Mouse (Mus musculus) limb, embryonic 15.5 days (tissue): ENCODE results near the gene AI661453. TPM values are rescaled to one million over a fixed set of nuclear protein-coding genes. Genes with fewer than 3 reads are reported as not detected.
A peak's percentile ranks its signal among the peaks of the same experiment; 100 is the strongest.

Source experiments
- ATAC-seq: fragments of 200-750 bp; cut with Nextera tagmentation; 2 replicates; pipeline ENCODE4 v1.8.0; 2017; ENCODE audit warnings: low read depth, moderate TSS enrichment; ENCODE audit not compliant: insufficient number of reproducible peaks, low FRiP score, low TSS enrichment
- H3K27ac ChIP-seq: fragments of 300-500 bp; sonication (generic); 2 replicates; pipeline ENCODE4 v1.5.1; 2015; ENCODE audit warnings: moderate library complexity, mild to moderate bottlenecking, inconsistent platforms
- H3K27me3 ChIP-seq: fragments of 300-500 bp; sonication (generic); 2 replicates; pipeline ENCODE4 v1.6.1; 2015; ENCODE audit warnings: inconsistent platforms
- H3K36me3 ChIP-seq: fragments of 300-500 bp; sonication (generic); 2 replicates; pipeline ENCODE4 v1.6.1; 2015; ENCODE audit warnings: inconsistent platforms
- H3K4me1 ChIP-seq: fragments of 300-500 bp; sonication (generic); 2 replicates; pipeline ENCODE4 v1.6.1; 2015; ENCODE audit warnings: inconsistent platforms
- H3K4me2 ChIP-seq: fragments of 300-500 bp; sonication (generic); 2 replicates; pipeline ENCODE4 v1.6.1; 2015; ENCODE audit warnings: mild to moderate bottlenecking, inconsistent platforms
- H3K4me3 ChIP-seq: fragments of 300-500 bp; sonication (generic); 2 replicates; pipeline ENCODE4 v1.5.1; 2015; ENCODE audit warnings: mild to moderate bottlenecking, inconsistent platforms
- H3K9ac ChIP-seq: fragments of 300-500 bp; sonication (generic); 2 replicates; pipeline ENCODE4 v1.6.1; 2015; ENCODE audit warnings: inconsistent platforms
- H3K9me3 ChIP-seq: fragments of 300-500 bp; sonication (generic); 2 replicates; pipeline ENCODE4 v1.6.1; 2016; ENCODE audit warnings: inconsistent platforms
- WGBS: fragments of 180-500 bp; shearing (Covaris S2); methylation state at CpG from one replicate; pipeline ENCODE4 v1.1.7; 2015; 5-methylcytosine and 5-hydroxymethylcytosine counted together
- polyA plus RNA-seq: library from polyadenylated mRNA; unstranded; fragments of >200 nt; fragmentation: Nextera tagmentation; extraction: Ambion mirVana; gene quantifications from 2 replicates; pipeline ENCODE4 v1.2.1, GENCODE M21; 2015

The AI661453 gene
- polyA plus RNA-seq, 1 experiment from 2014 or later: 5.1 TPM

DNA sequence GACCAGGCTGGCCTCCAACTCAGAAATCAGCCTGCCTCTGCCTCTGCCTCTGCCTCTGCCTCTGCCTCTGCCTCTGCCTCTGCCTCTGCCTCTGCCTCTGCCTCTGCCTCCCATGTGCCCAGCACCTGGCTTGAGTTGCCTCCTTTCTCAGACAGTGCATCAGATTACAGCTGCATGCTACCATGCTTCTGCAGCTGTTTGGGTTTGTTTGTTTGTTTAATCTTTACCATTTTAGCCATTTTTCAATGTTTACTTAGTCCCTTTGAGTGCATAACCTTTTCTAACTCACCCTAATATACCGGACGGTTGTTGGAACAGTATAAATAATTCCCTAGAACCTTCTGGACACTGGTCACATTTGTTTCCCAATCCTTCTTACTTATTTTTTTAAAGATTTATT, 22.5 kb downstream of the AI661453 start:
- no peak overlapping the region for H3K9ac ChIP-seq
- no peaks in the 10 kb centered on the region for H3K36me3 ChIP-seq
- H3K27me3 ChIP-seq: no peaks in the 10 kb centered on the region
- no peak overlapping the region for H3K4me3 ChIP-seq
- H3K4me1 ChIP-seq: peaks cover 5% of the 10 kb centered on the region; the same call in 1 of the 2 replicates
- H3K9me3 ChIP-seq: no peaks in the 10 kb centered on the region
- 95% methylated on average over 2 of the region's 2 CpGs for WGBS
- ATAC-seq: no peak
- H3K4me2 ChIP-seq: no peak overlapping the region
- H3K27ac ChIP-seq: no peak overlapping the region

DNA sequence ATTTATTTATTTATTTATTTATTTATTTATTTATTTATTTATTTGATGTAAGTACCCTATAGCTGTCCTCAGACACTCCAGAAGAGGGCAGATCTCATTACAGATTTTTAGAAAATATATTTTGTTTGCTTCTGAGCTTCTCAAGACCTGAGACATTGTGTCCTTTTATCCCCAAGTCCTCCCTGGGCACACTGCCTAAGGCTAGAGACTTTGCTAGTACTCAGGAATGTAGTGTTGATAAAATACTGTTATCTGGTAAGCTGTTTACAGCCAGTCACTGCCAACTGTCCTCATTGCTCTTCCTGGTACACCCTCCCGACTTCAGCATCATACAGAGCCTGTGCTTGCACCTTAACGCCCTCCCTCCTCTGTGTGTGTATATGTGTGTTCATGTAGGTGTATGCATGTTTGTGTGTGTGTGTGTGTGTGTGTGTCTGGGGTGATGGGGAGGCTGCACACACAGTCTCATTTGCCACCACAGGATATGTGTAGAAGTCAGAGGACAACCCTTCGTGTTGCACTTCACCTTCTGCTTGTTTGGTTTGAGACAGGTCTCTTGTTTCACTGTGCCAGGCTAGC, 23.0 kb downstream of the AI661453 start:
- no peaks in the 10 kb centered on the region for H3K27me3 ChIP-seq
- H3K36me3 ChIP-seq: no peaks in the 10 kb centered on the region
- WGBS: 71% methylated on average over 3 of the region's 3 CpGs
- no peak overlapping the region for H3K27ac ChIP-seq
- no peak overlapping the region for H3K9ac ChIP-seq
- no peak overlapping the region for H3K4me2 ChIP-seq
- no peak overlapping the region for H3K4me3 ChIP-seq
- no peak for ATAC-seq
- peaks cover 5% of the 10 kb centered on the region; the same call in 1 of the 2 replicates for H3K4me1 ChIP-seq
- no peaks in the 10 kb centered on the region for H3K9me3 ChIP-seq

DNA sequence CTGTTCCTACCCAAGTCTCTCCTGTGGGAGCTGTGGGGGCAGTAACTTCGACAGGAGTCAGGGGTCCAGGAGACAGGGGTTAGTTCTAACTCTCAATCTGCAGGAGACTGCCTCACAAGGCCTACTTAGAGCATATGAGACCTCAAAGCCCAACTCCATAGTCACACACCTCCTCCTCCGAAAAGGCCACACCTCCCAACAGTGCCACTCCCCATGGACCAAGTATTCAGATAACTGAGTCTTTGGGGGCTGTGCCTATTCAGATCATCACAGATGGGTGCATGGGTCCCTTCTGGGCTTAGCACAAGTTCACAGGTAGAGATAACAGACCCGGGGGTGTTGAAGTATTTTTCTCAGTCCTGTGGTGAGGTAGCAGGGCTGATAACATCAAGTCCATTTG, 25.3 kb downstream of the AI661453 start:
- peaks cover 5% of the 10 kb centered on the region; the same call in 1 of the 2 replicates for H3K4me1 ChIP-seq
- no peak overlapping the region for H3K9ac ChIP-seq
- ATAC-seq: no peak
- no peaks in the 10 kb centered on the region for H3K9me3 ChIP-seq
- H3K27ac ChIP-seq: no peak overlapping the region
- peaks cover 5% of the 10 kb centered on the region for H3K27me3 ChIP-seq
- no peak overlapping the region for H3K4me3 ChIP-seq
- no peak overlapping the region for H3K4me2 ChIP-seq
- WGBS: 74% methylated on average over 3 of the region's 3 CpGs
- no peaks in the 10 kb centered on the region for H3K36me3 ChIP-seq

DNA sequence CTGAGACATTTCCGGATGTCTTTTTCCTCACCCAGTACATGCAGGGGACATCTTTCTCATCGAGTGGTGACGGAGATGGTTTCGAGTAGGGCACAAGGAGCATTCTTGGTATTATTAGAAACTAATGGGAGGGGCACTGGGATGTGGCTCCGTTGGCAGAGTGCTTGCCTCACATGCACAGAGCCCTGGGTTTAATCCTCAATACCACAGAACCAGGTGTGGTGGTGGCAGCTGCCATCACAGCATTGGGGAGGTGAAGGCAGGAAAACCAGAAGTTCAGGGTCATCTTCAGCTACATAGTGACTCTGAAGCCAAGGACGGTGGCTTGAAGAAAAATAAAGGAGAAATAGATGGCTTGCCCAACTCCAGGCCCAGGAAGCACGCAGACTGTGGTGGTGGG, 25.8 kb downstream of the AI661453 start:
- H3K4me2 ChIP-seq: no peak overlapping the region
- peaks cover 10% of the 10 kb centered on the region for H3K27me3 ChIP-seq
- H3K36me3 ChIP-seq: no peaks in the 10 kb centered on the region
- no peak for ATAC-seq
- 74% methylated on average over 7 of the region's 7 CpGs for WGBS
- H3K4me1 ChIP-seq: peaks cover 5% of the 10 kb centered on the region; the same call in 1 of the 2 replicates
- no peak overlapping the region for H3K27ac ChIP-seq
- H3K9ac ChIP-seq: no peak overlapping the region
- no peaks in the 10 kb centered on the region for H3K9me3 ChIP-seq
- H3K4me3 ChIP-seq: no peak overlapping the region

DNA sequence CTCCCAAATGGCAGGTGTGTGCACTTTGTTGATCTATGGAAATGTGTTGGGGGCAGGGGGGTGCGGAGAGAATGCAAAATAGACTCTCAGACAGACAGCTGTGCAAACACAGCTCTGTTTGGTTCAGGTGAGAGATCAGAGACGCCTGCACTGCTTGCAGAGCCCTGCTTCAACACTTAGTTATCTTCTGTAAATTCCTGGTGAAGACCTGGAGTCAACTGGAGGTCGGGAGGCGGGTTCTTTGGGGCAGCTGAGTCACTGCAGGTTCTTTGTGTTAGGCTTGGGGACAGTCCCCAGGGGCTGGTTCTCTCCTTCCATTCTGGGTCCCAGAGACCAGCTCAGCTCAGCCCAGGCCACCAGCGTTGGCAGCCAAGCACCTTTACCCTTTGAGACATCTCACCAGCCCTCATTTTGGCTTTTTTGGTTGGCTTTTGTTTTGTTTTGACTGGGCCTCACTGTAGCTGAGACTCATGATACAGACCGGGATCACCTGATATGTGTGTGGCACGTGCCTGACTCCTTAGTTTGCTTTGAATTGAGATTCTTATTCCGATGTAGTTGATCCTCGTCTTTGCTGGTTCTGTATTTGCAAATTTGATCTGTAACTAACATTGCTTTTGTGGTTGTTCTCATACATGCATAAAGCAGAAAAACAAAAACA, 26.4 kb downstream of the AI661453 start:
- 55% methylated on average over 9 of the region's 9 CpGs for WGBS
- Histone ChIP-seq H3K27ac (no peak overlapping the region), H3K9me3 (no peaks in the 10 kb centered on the region), H3K4me2 (no peak overlapping the region), H3K9ac (no peak overlapping the region), H3K27me3 (peaks cover 17% of the 10 kb centered on the region), H3K4me1 (peaks cover 6% of the 10 kb centered on the region; the same call in 1 of the 2 replicates), H3K36me3 (no peaks in the 10 kb centered on the region), H3K4me3 (no peak overlapping the region)
- ATAC-seq: no peak

DNA sequence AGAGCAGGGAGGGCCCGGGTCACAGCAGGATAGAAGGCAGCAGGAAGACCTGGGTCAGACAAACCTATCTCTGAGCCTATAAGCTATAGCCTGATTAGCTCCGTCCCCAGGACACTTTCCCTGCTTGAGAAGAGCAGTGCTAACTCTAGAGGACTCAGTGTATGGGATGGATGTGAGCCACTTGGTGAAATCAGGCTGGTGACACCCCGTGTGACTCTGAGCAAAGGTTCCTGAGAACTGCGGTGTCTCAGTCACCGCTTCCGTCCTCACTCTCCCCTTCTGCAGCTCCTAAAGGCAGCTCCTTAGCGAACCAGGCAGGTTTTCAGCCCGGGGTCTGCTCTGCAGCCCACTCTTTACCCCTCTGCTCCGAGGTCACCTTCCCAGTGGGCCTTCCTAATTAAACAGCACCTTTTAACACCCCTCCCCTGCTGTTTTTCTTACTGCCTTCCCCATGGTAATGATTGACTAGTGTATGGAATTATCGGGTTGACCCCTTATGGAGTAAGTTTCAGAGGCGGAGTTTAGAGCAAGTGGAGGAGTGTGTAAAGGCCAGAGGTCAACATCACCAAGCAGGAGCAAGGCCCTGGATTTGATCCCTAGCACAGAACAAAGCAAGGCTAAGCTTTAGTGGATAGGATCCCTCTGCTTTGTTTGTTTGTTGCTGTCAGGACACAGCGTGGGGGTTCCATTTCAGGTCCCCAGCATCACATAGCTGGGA, 28.0 kb downstream of the AI661453 start:
- Histone ChIP-seq H3K4me1 (peaks cover 14% of the 10 kb centered on the region), H3K4me3 (no peak overlapping the region), H3K9ac (no peak overlapping the region), H3K27me3 (peaks cover 32% of the 10 kb centered on the region), H3K9me3 (no peaks in the 10 kb centered on the region), H3K27ac (no peak overlapping the region), H3K4me2 (no peak overlapping the region), H3K36me3 (no peaks in the 10 kb centered on the region)
- no peak for ATAC-seq
- WGBS: 57% methylated on average over 12 of the region's 12 CpGs

DNA sequence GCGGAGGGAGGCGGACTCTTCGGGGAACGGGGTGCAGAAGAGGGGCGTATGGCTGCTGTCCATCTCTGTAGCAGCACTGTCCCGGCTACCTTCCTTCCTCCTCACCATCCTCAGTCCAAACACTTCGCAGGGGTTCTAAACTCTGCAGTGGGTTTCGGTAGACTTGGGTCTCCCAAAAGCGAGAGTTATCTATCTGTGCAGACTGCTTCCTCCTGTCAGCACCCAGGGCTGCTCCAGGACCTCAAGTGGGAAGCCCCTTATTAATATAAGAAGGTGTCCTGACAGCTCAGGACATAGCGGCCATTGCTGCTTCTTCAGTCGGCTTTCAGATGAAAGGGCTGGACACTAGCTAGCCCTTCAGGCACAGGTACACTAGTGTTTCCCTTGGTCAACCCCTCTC, 28.6 kb downstream of the AI661453 start:
- no peak for ATAC-seq
- peaks cover 38% of the 10 kb centered on the region for H3K27me3 ChIP-seq
- H3K9ac ChIP-seq: no peak overlapping the region
- no peak overlapping the region for H3K27ac ChIP-seq
- H3K36me3 ChIP-seq: no peaks in the 10 kb centered on the region
- H3K9me3 ChIP-seq: no peaks in the 10 kb centered on the region
- no peak overlapping the region for H3K4me3 ChIP-seq
- no peak overlapping the region for H3K4me2 ChIP-seq
- 83% methylated on average over 11 of the region's 11 CpGs for WGBS
- peaks cover 14% of the 10 kb centered on the region for H3K4me1 ChIP-seq

DNA sequence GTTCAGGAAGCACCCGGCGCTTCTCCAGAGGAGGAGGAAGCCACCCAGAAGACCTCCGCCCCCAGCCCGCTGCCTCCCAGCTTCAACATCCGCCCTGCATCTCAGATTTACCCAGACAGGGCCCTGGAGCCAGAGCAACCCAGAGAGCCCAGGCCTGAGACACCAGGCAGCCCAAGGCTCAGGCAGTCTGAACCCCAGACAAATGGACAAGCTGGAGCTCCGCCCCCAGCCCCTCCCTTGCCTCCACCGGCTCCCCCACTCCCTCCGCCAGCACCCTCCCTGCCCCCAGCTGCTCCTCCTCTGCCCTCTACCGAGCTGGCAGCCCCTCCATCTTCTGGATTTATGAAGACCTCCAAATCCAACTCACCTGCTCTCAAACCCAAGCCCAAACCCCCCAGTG, 29.9 kb downstream of the AI661453 start:
- WGBS: 30% methylated on average over 9 of the region's 9 CpGs
- Histone ChIP-seq H3K4me3 (no peak overlapping the region), H3K27me3 (peaks cover 38% of the 10 kb centered on the region), H3K27ac (no peak overlapping the region), H3K36me3 (no peaks in the 10 kb centered on the region), H3K9me3 (no peaks in the 10 kb centered on the region), H3K4me2 (no peak overlapping the region), H3K9ac (no peak overlapping the region), H3K4me1 (peaks cover 21% of the 10 kb centered on the region)
- ATAC-seq: no peak

DNA sequence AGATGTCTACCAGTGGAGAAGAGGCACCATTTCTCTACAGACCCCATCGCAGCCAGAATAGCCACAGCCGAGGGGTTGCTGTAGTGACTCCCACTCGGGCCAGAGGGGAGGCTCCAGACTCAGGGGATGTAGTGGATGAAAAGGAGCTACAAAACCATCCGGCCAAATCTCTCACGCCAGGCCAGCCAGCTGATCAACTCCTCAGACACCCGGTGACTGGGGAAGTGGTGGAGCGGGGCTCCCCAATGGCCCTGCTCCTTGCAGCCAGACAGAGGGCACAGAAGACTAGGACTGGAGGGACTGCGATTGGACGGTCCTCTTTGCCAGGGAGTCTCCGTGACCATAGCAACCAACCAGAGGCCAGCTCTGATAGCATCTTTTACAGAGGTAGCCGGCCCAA, 31.2 kb downstream of the AI661453 start:
- H3K9me3 ChIP-seq: no peaks in the 10 kb centered on the region
- H3K36me3 ChIP-seq: no peaks in the 10 kb centered on the region
- ATAC-seq: no peak
- H3K27ac ChIP-seq: no peak overlapping the region
- H3K9ac ChIP-seq: no peak overlapping the region
- no peak overlapping the region for H3K4me3 ChIP-seq
- peaks cover 20% of the 10 kb centered on the region for H3K4me1 ChIP-seq
- WGBS: 70% methylated on average over 11 of the region's 11 CpGs
- H3K27me3 ChIP-seq: peaks cover 38% of the 10 kb centered on the region
- H3K4me2 ChIP-seq: no peak overlapping the region

DNA sequence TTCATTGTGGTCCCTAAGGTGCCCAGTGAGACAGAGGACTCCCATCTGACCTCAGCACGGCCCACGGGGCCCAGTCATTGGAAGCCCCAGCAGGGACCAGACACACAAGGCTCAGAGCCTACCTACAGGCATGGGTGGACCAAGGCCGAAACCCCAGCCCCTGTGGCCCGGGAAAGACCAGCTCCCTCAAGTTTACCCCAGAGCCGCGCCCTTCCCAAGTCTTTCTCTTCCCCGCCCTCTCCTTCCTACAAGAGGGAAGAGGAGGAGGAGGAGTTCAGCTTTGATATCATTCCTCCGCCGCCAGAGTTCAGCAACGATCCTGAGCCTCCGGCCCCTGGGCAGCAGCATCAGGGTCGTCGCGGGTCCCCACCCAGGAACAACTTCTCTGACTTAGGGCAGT, 31.6 kb downstream of the AI661453 start:
- Histone ChIP-seq H3K36me3 (no peaks in the 10 kb centered on the region), H3K9me3 (no peaks in the 10 kb centered on the region), H3K9ac (no peak overlapping the region), H3K27ac (no peak overlapping the region), H3K4me2 (peak overlapping the region; percentile 36), H3K4me1 (peaks cover 20% of the 10 kb centered on the region), H3K27me3 (peaks cover 38% of the 10 kb centered on the region), H3K4me3 (peak overlapping the region; percentile 27)
- ATAC-seq: no peak
- 17% methylated on average over 11 of the region's 14 CpGs for WGBS

DNA sequence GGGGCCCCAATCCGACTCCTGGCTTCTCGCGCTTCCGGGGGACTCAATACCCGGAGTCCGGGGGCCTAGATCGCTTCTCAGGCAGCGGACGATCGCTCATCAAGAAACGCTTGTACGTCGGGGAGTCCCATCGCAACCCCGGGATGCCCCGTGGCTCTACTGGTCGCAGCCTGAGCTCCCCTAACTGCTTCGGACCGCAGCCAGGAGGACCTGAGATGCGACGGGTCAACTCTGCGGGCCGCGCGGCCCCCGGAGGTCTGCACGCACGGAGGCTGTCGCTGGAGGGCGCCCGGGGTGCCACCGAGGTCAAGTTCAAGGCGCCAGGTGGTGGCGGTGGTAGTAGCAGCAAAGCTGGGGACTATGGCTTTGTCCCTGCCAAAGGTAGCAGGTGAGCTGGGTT, 32.1 kb downstream of the AI661453 start:
- H3K4me3 ChIP-seq: peak overlapping the region; percentile 27
- no peak for ATAC-seq
- H3K9ac ChIP-seq: no peak overlapping the region
- H3K4me2 ChIP-seq: peak overlapping the region; percentile 36
- H3K4me1 ChIP-seq: peaks cover 23% of the 10 kb centered on the region
- H3K27ac ChIP-seq: no peak overlapping the region
- H3K27me3 ChIP-seq: peaks cover 38% of the 10 kb centered on the region
- 14% methylated on average over 34 of the region's 34 CpGs for WGBS
- H3K9me3 ChIP-seq: no peaks in the 10 kb centered on the region
- no peaks in the 10 kb centered on the region for H3K36me3 ChIP-seq

DNA sequence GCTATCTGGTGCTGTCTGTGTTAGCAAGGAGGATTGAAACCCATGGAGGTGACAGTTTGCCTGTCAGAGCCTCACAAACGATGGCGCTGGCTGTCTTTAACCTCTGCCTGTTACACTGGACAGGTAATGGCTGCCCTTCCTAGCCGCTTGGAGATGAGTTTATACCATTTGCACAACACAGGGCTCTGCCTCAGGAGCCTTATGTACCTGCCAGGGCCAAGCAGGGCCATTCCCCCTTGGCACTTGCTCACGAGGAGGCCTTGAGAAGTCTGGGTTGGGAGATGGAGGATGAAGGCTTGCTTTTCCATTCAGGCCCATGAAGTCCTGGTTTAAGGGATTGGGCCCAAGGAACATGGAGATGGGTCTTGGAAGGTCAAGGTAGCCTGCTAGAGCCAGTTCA, 33.2 kb downstream of the AI661453 start:
- Histone ChIP-seq H3K36me3 (no peaks in the 10 kb centered on the region), H3K9ac (no peak overlapping the region), H3K4me1 (peaks cover 23% of the 10 kb centered on the region), H3K4me3 (no peak overlapping the region), H3K27ac (no peak overlapping the region), H3K9me3 (no peaks in the 10 kb centered on the region), H3K4me2 (no peak overlapping the region), H3K27me3 (peaks cover 38% of the 10 kb centered on the region)
- ATAC-seq: no peak
- 84% methylated on average over 4 of the region's 4 CpGs for WGBS
